Mouse (Mus musculus) adrenal gland, postnatal 14 days (tissue): ENCODE data around the gene Fem1a. TPM values are rescaled to one million over a fixed set of nuclear protein-coding genes. Genes with fewer than 3 reads are reported as not detected.
A peak's percentile ranks its signal among the peaks of the same experiment; 100 is the strongest.

Source experiments
- DNase-seq: peaks from one replicate; pipeline ENCODE4 v3.0.0; 2021; ENCODE audit warnings: mixed read lengths
- total RNA-seq: library from RNA; stranded (reverse); gene quantifications from 2 replicates; pipeline ENCODE4 v1.2.3, GENCODE M21; 2021

Fem1a gene
- total RNA-seq, 1 experiment from 2014 or later, result 27.1 TPM

GRCm38 (mm10) chr17:56279481-56280155, 23.0 kb downstream of the Fem1a start:
- peak; percentile 73 for DNase-seq

- peak; percentile 40 for DNase-seq
Measured at GRCm38 (mm10) chr17:56281193-56281592, 24.6 kb downstream of the Fem1a start.

DNA sequence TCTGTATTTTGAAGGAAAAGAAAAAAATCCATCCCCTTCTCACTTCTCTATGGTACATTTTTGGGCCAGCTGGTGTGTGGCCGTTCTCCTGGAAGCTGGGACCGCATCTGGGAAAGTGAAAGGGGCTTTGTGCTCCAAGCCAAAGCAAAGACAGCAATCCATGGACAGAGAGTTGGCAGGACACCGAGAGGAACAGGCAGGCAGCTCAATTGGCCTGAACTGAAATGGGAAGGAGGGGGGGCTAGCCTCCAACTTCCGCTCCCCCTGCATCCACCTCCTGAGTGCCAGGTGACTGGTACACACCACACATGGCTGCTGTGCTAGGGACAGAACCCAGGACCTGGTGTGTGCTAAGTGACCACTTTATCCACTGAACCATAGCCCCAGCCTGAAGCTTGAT, 26.2 kb downstream of the Fem1a start:
- no peak for DNase-seq

GRCm38 (mm10) chr17:56283316-56283715, 26.7 kb downstream of the Fem1a start:
- no peak for DNase-seq

DNA sequence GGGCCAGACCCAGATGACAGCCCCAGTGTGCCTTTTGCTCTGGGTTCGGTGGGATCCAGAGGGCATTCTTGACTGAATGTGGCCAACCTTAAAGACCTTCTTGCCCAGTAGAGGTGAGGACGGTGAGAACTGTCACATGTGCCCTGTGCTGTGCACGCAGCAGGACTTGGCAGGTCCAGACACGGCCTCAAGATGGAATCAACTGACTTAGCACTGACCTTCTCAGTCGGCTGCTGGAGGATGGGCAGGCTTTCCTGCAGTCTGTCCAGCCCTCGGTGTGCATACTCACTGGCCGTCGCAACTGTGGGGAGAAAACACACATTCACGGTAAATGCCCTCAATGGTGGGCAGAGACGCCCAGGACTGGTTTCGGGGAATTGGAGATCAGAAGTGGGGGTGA, 29.4 kb downstream of the Fem1a start:
- DNase-seq, result no peak

GRCm38 (mm10) chr17:56287830-56288229, 31.2 kb downstream of the Fem1a start:
- peak; percentile 85 for DNase-seq

DNA sequence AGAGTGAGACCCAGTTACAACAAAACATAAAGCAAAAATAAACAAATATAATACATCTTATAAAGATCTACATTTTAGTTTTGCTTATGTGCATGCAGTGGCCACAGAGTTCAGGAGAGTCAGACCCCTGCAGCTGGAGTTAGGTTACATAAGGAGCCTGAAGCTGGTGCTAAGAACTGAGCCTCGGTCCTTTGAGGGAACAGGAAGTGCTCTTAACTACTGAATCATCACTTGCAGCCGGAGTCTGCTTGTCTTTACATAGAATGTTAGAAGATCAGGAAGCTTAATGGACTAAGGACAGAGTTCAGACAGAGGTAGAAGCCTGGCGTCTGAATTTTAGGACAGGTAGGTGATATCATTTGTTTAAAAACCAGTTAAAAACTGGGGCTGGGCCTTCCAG, 32.3 kb downstream of the Fem1a start:
- no peak for DNase-seq

DNA sequence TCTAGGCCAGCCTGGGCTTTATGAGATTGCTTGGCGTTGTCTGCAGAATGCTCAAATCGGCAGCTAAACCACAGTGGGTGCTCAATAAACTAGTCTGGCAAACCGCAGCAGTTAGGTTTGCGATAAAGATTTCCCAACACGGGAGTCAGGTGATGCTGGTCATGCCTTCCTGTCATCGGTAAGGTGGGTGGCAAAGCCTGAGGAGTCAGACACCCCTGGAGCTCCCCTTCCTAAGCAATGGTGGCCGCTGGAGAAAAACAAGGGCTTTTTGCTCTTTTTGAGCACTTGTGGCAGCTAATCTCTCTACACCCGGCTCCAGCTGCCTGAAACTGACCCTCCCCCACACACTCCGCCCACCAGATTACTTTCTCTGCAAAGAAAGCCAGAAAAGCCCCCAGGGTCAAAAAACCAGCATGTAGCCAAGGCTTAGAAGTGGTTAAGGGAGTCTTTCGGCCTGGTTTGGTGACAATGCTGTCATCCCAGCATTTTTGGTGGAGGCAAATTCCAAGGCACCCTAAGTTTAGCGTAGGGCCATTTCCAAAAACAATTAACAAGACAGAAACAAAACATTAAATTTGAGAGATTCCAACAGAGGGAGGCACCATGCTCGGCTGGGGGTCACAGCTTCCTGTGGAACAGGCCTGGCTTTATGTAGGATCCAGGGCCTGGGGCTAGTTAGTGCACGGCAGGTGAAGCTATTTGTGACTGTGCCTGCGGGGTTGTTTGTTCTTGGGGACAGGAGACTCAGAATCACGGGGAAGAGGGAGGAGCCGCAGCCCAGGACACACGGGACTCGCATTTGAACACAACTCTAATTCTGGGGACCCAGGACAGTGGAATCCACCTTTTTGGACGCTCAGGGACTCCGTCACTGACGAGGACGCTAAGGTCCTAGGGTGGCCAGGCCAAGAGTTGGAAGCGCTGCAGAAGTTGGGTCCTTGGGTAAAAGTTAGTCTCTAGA, 33.0 kb downstream of the Fem1a start:
- peak; percentile 72 for DNase-seq

GRCm38 (mm10) chr17:56290388-56291170, 34.0 kb downstream of the Fem1a start:
- peak; percentile 99 for DNase-seq

GRCm38 (mm10) chr17:56291171-56291511, 34.5 kb downstream of the Fem1a start:
- peak; percentile 96 for DNase-seq

- DNase-seq, result no peak
Measured at GRCm38 (mm10) chr17:56291826-56292475, 35.3 kb downstream of the Fem1a start.

DNA sequence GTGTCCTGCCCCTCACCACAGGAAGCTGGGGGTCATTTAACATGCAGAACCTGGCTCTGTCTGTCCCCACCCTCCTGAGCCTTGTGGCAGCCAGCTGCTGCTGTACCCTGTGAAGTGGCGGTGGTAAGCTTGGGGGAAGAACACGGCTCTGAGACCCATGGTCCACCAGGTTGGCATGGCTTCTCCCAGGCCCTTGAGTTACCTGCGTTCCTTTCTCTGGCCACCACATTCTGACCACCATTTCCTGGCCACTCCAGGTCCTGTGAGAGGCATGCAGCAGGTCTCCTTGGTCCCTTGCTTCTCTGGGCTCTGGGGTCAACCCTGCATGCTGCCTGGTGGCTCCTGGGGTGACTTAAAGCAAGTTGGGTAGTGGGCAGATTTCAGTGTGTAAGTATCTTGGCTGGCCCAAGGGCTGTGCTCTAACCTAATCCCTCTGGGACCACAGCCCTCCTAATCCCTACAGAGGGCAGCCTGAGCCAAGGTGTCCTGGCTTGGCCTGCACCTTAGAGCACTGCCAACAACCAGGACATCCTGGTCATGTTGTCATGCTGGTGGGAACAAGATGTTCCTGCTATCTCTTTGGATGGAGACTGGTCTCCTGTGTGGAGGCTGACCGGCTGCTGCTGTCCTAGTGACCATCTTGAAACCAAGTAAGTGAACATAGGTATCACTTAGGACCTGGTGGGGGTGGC, 36.1 kb downstream of the Fem1a start, which contains the start of gene Plin3:
Gene Plin3, minus strand, starts transcription at position 343 of the 692 bp plus-strand sequence.
- peak; percentile 63 for DNase-seq

- no peak for DNase-seq
Measured at GRCm38 (mm10) chr17:56293291-56293690, 36.7 kb downstream of the Fem1a start.

- no peak for DNase-seq
Measured at GRCm38 (mm10) chr17:56294241-56294640, 37.6 kb downstream of the Fem1a start.

- DNase-seq, result no peak
Measured at GRCm38 (mm10) chr17:56296201-56296600, 39.6 kb downstream of the Fem1a start.

DNA sequence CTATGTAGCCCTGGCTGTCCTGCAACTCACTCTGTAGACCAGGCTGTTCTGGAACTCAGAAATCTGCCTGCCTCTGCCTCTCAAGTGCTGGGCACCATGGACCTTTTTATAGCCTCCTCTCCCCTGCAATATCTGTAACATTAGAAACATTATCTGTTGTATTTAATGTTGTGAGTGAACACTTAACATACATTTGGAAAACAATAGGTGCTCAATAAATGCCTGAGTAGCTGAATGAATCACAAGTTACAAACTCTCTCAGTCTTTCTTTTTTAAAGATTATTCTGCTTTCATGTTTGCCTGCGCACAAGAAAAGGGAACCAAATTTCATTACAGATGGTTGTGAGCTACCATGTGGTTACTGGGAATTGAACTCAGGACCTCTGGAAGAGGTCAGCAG, 41.6 kb downstream of the Fem1a start:
- no peak for DNase-seq

DNA sequence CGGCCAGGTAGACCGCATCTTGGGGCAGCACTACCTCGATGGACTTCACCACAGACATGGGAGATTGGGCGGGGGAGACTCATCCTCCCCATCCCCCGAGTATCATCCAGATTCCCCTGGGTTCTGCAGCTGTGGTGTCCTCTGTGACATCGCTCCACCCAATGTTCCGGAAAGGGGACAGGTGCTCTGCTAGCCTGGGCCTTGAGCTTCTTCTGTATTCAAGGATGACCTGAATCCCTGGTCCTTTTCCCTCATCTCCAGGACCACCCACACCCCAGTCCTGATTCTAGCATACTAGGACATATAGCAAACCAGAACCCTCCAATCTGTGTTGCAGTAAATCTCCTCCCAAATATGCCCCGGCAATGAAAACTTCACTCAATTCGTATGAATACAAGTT, 43.6 kb downstream of the Fem1a start, which contains the start of gene Arrdc5:
Gene Arrdc5, minus strand, starts transcription at position 101 of the 400 bp plus-strand sequence.
- no peak for DNase-seq

GRCm38 (mm10) chr17:56302363-56302996, 45.9 kb downstream of the Fem1a start:
- peak; percentile 81 for DNase-seq

GRCm38 (mm10) chr17:56303160-56303846, 46.7 kb downstream of the Fem1a start, which contains the start of gene Uhrf1:
Uhrf1 (plus strand) TSS chr17:56303321.
- DNase-seq, result peak; percentile 93
